Mouse (Mus musculus): ENCODE results near the gene 2010109A12Rik. TPM values are rescaled to one million over a fixed set of nuclear protein-coding genes. Genes with fewer than 3 reads are reported as not detected.

Gene 2010109A12Rik
- polyA plus RNA-seq, 2 experiments, result 0.47 to 1.0 TPM

GRCm38 (mm10) chr5:93262751-93263150 is 56.4 kb downstream of the 2010109A12Rik start:
- no peak overlapping the region for H3K4me3 ChIP-seq (replicated peaks; ENCODE audit: low read length)
- no peak for ATAC-seq (ENCODE audit: low FRiP score, low read depth)
- no peak for DNase-seq (ENCODE audit: low spot score)
- no peaks in the 10 kb centered on the region for H3K9me3 ChIP-seq (ENCODE audit: control insufficient read depth, low read length)
- no peak overlapping the region for H3K4me2 ChIP-seq (replicated peaks; ENCODE audit: low read depth, low read length, severe bottlenecking)
- peaks cover 11% of the 10 kb centered on the region for H3K4me1 ChIP-seq (ENCODE audit: control insufficient read depth, insufficient read depth, low read length)
- no peaks in the 10 kb centered on the region for H3K36me3 ChIP-seq (ENCODE audit: control insufficient read depth, insufficient read depth, low read length)
- WGBS, result 84% methylated on average over 2 of the region's 2 CpGs
- H3K9ac ChIP-seq (ENCODE audit: low read depth, low read length, severe bottlenecking), result no peak overlapping the region
- TF ChIP-seq POLR2A (IDR thresholded peaks at IDR 0.05; ENCODE audit: borderline replicate concordance, extremely low read depth, insufficient read depth, insufficient read length), result no peak
- H3K27me3 ChIP-seq (ENCODE audit: control insufficient read depth, insufficient read depth, low read length), result no peaks in the 10 kb centered on the region
- no peak overlapping the region for H3K27ac ChIP-seq (replicated peaks; ENCODE audit: low read depth, low read length)

Other genes with a start within 250 kb of the 2010109A12Rik start
- 0.24 and 0.34 TPM in 2 replicates for gene Sowahb, start 161.5 kb upstream of the 2010109A12Rik start, polyA plus RNA-seq (2012; rRNA removed)
- gene Sowahb, start 161.5 kb upstream of the 2010109A12Rik start, polyA plus RNA-seq (2014; fragmentation: Nextera tagmentation; extraction: Ambion mirVana), result 0.68 and 0.73 TPM in 2 replicates
- gene Sept11, start 113.1 kb upstream of the 2010109A12Rik start, polyA plus RNA-seq (2012; rRNA removed), result 141 and 149 TPM in 2 replicates
- 197 and 206 TPM in 2 replicates for gene Sept11, start 113.1 kb upstream of the 2010109A12Rik start, polyA plus RNA-seq (2014; fragmentation: Nextera tagmentation; extraction: Ambion mirVana)
- 83.6 and 96.6 TPM in 2 replicates for gene Ccni, start within 50 bp of the 2010109A12Rik start, polyA plus RNA-seq (2012; rRNA removed)
- gene Ccni, start within 50 bp of the 2010109A12Rik start, polyA plus RNA-seq (2014; fragmentation: Nextera tagmentation; extraction: Ambion mirVana), result 129 and 134 TPM in 2 replicates
- gene Ccng2, start 60.7 kb downstream of the 2010109A12Rik start, polyA plus RNA-seq (2012; rRNA removed), result 44.9 and 48.2 TPM in 2 replicates
- 60.4 and 69.0 TPM in 2 replicates for gene Ccng2, start 60.7 kb downstream of the 2010109A12Rik start, polyA plus RNA-seq (2014; fragmentation: Nextera tagmentation; extraction: Ambion mirVana)